Mouse (Mus musculus): Measurements from ENCODE around the gene Med16.

Med16 gene

DNA sequence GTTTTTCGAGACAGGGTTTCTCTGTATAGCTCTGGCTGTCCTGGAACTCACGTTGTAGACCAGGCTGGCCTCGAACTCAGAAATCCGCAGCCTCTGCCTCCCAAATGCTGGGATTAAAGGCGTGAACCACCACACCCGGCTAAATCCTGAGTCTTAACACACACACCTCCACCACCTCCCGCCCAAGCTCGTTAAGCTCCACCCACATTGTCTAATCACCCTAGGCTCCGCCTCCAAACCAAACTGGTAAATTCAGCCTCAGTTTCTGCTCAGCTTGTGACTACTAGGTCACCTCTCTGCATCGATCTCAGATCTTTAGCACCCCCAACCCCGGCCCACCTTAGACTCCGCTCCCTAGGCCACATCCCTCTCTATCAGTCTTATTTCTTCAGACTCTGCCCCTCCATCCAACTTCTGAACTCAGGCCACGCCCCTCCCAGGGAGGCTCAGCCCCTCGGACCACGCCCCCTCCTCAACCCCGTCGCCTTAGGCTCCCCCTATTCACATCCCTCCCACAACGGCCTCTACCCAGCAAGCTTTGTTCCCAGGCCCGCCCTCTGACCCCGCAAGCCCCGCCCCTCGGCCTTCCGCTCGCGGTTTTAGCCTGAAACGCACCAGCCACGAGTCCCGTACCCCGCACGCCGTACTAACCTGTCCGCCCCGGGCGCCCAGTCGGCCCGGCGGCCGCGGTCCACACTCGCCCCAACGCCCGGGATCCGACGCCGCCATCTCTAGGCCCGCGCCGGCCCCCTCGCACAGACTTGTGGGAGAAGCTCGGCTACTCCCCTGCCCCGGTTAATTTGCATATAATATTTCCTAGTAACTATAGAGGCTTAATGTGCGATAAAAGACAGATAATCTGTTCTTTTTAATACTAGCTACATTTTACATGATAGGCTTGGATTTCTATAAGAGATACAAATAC, at the start of gene Med16:
Gene Med16 (minus strand): TSS at position 757 of the 925 bp plus-strand sequence.
- DNase-seq (ENCODE audit: extremely low read depth, insufficient read length, low spot score): peak; percentile 99

DNA sequence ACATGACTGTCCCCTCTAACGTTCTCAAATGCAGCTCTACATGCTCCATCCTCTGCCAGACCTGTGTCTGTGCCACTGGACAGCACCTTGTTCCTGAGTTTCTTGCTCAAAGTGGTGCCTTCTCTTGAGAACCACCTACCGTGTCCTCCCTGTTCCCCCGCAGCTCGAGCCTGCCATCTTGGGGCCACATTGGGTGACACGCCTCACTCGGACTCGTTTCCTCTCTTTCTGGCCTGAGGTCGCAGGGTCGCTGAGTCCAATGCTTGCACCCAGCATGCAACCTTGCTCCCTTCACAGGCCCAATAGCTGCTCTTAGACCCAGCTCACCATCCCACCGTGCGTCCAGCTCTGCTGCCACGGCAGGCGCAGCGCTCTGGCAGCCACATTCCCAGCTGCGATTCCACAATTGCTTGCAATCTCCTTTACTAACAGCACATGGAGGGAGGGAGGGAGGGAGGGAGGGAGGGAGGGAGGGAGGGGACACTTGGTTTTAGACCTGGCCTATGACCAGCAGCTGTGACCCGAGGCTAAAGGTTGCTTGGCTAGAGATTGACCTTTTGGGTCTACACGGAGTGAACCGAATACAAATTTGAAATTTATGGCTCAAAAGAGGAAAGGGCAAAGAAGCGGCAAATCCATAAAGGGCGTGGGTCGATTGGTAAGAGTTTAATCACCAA, 49.6 kb upstream of the Med16 start:
- peak; percentile 65 for DNase-seq (ENCODE audit: extremely low read depth, insufficient read length, low spot score)

DNA sequence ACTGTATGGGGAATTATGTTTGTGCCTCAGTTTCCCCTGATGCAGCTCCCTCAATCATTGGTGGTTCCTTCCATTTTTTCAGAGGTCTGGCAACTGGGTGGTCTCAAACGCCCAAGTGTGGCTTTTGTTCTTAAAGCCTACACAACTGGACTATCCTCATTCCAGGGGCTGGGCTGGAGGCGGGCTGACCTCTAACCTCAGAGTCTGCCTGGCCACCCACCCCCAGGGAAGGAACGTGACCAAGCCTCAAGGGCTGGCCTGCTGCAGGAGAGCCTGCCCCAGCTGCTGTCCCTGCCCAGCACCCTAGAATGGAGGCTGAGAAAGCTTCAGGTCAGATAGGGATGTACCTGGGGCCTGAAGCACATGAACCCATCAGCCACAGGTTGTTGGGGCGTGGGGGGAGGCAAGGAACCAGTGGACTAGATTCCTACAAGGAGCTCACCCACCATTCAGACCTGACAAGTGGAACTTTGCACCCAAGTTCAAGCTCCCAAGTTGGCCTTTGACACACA, 48.0 kb upstream of the Med16 start:
- DNase-seq (ENCODE audit: extremely low read depth, insufficient read length, low spot score): no peak

DNA sequence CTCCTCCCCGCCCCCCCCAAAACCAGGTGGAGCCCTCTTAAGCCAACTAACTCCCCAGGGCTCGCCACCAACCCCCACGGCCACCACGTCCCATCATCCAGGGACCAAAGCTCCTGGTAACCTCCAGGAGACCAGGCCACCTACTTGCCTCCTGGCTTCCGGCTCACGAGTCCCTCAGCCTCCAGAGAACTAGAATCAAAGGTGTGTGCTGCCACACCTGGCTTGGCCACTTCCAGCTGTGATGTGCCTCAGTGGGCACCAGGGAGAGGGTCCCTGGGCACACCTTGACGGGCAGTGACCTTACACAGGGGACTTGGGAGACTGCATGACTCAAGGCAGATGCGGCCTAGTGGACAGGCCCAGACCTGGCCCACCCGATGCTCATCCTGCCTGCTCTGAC, 47.0 kb upstream of the Med16 start:
- DNase-seq (ENCODE audit: extremely low read depth, insufficient read length, low spot score): no peak

DNA sequence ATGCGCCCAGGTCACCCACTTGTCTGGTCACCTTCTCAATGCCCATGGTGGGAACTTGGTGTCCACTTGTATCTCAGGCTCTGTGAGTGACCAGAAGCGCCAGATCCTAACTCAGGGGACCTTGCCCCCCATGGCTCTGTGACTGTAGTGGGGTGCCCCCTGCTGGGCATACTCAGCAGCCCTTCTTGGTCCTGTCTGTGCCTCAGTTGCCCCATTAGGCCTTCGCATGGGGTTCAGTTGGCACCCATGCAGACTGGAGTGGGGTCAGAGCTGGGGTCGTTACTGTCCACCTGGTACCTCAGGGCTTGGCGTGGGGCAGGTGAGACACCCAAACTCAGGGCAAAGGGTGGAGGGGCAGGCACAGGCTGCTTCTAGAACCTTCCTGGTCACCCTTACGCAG, 45.2 kb upstream of the Med16 start:
- no peak for DNase-seq (ENCODE audit: extremely low read depth, insufficient read length, low spot score)

DNA sequence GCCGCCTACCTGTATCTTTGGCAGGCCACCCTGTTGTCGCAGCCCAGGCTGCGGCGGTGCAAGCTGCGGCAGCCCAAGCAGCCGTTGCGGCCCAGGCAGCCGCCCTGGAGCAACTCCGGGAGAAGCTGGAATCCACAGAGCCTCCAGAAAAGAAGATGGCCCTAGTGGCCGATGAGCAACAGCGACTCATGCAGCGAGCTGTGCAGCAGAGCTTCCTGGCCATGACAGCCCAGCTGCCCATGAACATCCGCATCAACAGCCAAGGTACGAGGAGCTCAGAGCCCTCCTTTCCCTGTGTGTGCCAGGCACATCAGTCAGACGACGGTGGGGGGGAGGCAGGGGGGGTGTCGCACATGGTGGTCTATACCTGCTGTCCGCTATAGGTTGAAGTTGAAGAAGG, 41.9 kb upstream of the Med16 start:
- peak; percentile 68 for DNase-seq (ENCODE audit: extremely low read depth, insufficient read length, low spot score)

DNA sequence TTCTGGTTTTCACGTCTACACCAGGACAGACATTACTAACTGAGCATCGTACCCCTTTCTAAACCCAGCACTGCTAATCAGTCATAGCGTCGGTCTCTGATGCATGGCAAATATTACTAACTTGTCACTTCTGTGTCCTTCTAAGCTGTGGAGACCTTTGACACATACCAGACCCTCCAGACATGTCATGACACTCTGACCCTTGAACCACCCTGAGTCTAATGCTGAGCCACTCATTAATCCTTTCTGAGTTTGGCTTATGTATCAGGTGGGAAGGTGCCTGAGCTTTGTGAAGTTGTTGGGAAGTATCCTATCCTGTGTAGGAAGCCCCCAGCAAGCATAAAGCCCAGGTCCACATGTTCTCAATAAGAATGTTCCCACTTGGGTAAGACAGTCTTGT, 41.1 kb upstream of the Med16 start:
- DNase-seq (ENCODE audit: extremely low read depth, insufficient read length, low spot score): no peak

DNA sequence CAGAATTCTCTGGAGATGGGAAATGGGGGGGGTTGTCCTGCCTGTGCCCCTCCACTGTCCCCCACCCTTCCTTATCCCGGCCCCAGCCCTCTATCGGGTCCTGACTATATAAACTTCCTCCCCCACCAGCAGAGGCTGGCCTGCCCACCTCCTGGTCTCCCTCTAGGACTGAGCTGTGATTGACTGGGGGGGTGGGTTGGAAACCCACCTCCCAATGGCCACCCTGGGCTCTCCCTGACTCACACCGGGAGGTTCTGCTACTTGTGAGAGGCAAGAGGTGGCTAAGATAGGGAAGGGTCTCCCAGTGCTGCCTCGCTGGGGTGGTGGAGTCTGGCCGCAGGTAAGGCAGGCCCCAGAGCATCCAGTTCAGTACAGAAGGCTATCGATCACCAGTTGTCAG, 38.8 kb upstream of the Med16 start:
- DNase-seq (ENCODE audit: extremely low read depth, insufficient read length, low spot score): no peak

DNA sequence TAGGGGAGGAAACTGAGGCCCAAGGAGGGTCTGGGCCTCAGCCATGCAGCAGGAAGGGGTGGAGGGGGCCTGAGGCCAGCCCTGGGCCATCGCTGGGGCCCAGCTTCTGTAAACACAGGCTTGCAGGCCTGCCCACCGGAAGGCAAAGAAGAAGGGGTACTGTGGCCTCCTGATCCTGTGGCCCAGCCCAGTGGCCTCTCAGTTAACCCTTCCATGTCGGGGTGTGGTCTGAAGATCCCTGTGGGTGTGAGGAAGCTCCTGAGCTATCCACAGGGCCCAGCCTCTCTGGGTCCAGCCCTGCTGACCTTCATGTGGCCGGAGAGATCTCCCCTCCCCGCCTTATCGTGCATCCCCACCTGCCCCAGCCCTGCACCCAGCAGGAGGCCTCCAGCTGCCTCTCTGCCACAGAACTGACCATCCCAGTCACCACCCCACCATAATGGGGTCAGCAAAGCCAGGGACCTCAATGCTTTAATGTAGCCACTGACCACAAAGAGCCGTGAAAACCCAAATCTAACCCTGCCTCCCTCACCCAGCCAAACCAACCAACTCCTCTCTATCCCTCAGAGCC, 38.1 kb upstream of the Med16 start:
- no peak for DNase-seq (ENCODE audit: extremely low read depth, insufficient read length, low spot score)

DNA sequence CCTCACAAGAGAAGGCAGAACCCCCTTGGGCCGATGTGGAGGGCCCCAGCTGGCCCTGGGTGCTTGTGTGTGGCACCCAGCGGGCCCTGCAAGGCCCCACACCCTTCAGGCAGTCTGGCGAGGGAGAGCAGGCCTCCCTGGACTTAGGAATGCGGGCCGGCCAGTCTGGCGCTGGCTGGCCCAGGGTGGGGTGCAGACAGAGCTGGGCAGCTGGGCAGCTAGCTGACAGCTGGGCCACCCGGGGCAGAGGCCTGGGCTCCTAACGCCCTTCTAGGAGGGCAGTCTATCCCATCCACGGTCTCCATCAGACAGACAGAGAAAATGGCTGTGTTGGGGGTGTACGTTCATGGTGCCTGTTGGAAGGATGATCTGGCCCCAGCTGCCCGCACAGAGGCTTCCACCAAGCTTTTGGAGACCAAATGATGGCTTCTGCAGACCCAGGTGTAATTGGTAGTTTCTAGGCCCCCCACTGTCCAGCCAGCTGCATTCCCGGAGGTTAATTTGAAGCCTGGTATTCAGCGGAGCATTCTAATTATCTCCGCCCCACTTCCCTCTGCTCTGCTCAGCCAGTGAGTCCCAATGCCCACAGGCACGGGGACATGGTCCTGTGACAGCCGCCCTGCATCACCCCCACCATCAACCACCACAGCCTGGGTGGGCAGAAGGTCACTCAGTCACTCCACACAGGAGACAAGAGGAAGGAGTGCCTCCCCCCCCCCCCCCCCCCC, 36.9 kb upstream of the Med16 start:
- DNase-seq (ENCODE audit: extremely low read depth, insufficient read length, low spot score): no peak

DNA sequence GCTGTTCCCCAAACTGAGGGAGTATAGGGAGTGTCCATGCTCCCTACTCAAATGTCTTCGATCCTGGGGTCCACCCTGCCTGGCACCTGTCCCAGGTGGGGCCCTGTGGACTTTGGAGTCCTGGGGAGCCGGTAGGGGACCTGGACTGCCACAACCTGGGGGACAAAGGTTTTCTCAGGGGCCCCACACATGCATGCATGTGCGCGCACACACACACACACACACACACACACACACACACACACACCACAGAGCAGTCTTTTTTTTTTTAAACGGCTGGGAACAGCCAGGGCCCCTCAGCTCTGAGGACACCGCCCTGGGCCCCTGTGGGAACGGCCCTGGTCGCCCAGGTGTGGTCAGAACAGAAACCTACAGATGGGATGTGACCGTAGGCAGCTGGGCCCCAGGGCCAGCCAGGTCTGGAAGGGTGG, 34.8 kb upstream of the Med16 start:
- no peak for DNase-seq (ENCODE audit: extremely low read depth, insufficient read length, low spot score)

DNA sequence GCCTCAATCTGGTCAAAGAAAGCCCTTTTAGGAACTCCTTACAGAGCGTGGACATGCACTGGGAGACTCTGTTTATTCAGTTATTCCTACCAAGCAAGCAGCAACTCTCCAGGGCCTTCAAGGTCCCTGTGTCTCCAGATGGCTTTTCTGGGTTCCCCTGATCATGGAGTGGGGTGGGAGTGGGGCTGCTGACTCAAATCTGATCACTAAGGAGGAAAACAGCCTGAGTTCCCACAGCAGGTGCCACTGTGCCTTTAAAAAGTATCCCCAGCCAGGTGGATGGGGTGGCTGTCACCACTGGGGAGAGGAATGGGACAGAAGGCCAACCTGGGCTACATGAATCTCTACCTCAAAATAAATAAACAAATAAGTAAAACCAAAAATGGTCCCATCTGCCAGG, 34.3 kb upstream of the Med16 start:
- no peak for DNase-seq (ENCODE audit: extremely low read depth, insufficient read length, low spot score)

DNA sequence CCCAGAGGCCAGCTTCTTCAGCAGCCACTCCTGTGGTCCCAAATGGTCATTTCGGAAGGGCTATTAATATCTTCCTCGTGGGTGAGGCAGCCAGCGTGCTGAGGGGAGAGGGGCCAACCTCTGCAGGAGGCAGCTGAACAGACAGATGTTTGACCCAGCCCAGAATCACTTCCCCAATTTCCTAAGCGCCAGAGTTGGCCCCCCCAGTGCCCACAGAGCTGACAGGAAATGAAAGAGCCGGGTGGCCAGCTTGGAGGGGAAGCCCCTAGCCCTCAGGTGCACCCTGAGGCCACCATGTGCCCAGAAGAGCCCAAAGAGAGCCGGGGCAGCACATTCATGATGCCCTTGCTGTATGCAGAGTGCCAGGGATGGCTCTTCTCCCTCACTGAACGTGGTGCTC, 32.0 kb upstream of the Med16 start:
- no peak for DNase-seq (ENCODE audit: extremely low read depth, insufficient read length, low spot score)

DNA sequence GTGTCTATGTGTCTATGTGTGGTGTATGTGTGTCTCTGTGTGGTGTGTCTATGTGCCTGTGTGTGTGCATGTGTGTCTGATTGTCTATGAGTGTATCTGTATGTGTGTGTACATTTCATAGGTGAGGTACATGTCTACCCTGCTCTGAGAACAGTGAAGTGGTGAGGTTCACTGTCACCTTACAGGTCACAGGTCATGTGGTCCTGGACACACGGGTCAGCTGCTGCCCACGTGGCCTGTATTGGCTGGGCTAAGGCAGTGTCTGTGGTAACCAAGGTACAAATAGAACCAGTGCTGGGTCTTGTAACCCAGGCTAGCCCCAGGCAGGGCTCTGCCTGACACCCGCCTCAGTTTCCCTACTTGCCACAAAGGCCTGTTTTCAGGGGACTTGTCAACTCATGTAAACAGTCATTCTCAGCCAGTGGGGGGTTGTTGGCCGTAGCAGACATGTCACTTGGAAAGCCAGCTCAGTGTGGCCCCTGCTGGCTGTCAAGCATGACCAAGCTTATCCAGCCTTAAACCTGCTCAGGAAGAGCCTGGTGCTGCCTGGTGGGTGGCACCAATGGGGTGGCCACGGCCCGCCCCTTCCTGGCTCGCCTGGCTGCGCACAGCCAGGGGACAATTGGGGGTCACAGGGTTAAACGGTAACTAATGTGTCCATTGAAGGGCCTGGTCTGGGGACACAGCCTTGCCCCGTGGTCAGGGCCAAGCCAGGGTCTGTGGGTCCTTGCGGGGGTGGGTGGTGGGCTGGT, 29.2 kb upstream of the Med16 start:
- no peak for DNase-seq (ENCODE audit: extremely low read depth, insufficient read length, low spot score)

DNA sequence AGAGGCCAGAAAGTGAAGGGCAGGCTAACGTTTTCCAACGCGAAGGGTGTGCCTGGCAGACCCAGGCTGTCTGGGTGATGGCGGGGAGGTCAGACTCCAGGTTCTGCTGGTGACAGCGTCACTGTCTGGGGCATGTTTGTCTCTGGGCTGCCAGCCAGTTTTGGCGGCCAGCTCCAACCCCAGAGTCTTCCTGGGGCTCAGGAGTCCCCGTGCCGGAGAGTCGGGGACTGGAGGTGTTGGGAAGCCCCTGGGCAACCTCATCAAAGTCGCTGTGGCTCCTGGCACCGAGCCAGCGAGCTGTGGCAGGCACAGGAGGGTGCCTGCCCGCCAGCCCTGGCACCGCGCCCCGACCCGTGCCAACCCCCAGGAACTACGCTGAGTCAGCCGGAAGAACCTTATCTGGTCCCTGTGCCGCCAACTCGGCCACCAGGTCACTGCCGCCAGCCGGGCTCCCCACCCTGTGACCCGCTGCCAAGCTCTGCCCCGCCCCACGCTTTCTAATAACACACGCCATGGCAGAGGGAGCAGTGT, 28.3 kb upstream of the Med16 start:
- peak; percentile 91 for DNase-seq (ENCODE audit: extremely low read depth, insufficient read length, low spot score)

DNA sequence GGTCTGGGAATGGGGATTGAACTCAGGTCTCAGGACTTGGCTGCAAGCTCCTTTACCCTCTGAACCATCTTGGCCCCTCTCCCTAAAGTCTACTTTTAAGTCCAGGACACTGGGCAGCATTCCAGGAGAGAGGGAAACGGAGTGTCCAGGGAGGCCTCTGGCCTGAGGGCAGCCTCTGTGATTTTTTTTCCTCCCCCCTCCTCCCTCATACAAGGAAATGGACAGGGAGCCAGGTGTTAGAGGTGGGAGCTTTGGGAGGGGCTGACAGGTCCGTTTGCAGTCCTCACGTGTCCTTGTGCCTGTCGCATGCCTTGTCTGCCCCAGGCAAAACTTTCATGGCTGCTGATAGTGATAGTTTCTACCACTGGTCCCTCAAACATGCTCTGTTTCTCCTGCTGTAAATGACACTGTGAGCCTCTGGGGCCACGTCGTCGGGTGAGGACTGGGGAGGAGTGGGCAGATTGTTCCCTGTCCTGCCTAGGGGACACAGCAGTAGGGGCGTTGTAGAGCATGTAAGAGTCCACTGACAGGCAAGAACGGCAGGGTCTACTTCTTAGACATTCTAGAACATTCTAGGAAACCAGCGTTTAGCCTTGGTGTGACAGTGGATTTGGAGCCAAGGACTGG, 27.7 kb upstream of the Med16 start:
- DNase-seq (ENCODE audit: extremely low read depth, insufficient read length, low spot score): no peak

DNA sequence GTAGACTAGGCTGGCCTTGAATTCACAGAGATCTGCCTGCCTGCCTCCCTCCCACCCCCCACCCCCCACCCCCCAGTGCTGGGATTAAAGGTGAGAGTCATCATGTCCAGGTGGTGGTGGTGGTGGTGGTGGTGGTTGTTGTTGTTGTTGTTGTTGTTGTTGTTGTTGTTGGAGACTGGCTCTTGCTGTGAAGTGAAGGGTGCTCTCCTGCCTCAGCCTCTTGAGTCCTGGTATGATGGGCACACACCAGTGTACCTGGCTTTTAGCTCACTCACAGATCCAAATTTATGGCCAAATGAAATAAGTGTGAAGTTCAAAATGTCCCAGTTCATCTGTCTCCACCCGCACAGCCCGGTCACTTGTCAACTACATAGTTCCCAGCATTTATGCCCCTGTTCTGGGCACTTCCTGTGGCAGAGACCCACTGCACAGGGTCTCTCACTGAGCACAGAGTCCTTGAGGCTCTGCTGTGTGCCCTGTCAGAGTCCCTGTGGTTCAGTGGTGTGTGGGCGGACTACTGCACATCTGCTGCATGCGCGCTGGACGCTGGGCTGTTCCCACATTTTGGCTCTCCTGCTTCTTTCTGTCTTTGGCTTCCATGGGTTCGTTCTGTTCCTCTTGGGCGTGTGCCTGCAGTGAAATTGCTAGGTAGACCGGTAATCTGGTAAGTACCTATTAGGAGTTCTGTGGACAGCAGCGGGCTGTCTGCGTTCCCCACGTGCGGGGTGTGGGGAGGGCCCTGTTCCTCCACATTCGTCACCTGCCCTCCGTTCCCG, 26.3 kb upstream of the Med16 start:
- DNase-seq (ENCODE audit: extremely low read depth, insufficient read length, low spot score): no peak

DNA sequence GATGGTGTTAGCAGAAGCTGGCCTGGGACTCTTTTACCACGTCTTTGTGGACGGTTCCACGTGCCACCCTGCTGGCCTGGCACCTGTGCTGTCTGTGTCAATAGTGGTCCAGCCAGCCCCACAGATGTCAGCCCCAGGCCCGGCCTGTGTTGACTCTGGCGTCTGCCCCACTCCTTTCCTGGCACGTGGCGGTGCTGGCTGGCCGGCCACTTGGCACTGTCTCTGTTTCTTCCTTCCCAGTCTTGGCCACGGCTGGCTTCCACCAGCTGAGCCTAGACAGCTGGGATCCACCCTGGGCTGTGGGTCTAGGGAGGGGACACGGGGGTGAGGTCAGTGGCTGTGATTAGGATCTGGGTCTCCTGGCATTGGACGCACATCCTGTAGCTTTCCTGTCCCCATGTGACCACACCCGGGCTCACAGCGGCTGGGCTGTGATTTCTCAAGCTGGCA, 25.6 kb upstream of the Med16 start:
- DNase-seq (ENCODE audit: extremely low read depth, insufficient read length, low spot score): peak; percentile 86

DNA sequence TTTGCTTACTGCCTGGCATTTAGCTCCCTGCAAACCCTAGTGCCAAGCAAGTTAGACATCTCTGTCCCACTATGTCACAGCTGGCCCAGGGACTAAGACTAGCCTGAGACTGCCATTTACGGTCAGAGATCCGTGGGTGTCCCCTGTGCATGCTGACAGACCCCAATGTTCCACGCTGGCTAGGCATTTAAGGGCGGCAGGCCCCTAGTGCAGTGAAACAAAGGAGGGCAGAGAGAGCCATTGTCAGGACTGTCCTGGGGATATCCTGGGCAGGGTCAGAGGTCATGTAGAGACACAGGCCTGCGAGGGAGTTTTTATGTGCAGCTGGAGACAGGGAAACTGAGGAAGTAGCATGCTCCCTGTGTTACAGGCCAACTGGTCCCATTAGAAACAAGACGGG, 25.1 kb upstream of the Med16 start:
- DNase-seq (ENCODE audit: extremely low read depth, insufficient read length, low spot score): no peak

All from 3134 (cell line).